Mouse (Mus musculus): ENCODE data around the gene Abcd3.

GRCm38 (mm10) chr3:121762056-121762852 lies 52.8 kb downstream of the Abcd3 start:
- TF ChIP-seq POLR2A (IDR thresholded peaks at IDR 0.05; ENCODE audit: control insufficient read depth, low read depth, low read length) (no peak), CTCF (IDR thresholded peaks at IDR 0.05; ENCODE audit: control insufficient read depth, insufficient read depth, insufficient replicate concordance, low read depth, low read length) (no peak)
